Mouse (Mus musculus) kidney, embryonic 16.5 days (tissue): ENCODE data around the gene Krr1. TPM values are rescaled to one million over a fixed set of nuclear protein-coding genes. Genes with fewer than 3 reads are reported as not detected.

Source experiments
- polyA plus RNA-seq: library from polyadenylated mRNA; unstranded; fragments of >200 nt; fragmentation: Nextera tagmentation; extraction: Ambion mirVana; gene quantifications from 2 replicates; pipeline ENCODE4 v1.2.1, GENCODE M21; 2015

Gene Krr1
- polyA plus RNA-seq, 1 experiment from 2014 or later = 49.2 TPM

Other genes starting within 250 kb of the Krr1 start
- 1.4 and 2.7 TPM in 2 replicates for gene Glipr1, start 30.0 kb downstream of the Krr1 start, polyA plus RNA-seq
- gene Glipr1l1, start 87.5 kb downstream of the Krr1 start, polyA plus RNA-seq = not detected in 2 replicates
- not detected in 2 replicates for gene Glipr1l2, start 110.7 kb downstream of the Krr1 start, polyA plus RNA-seq
- gene Glipr1l3, start 187.7 kb downstream of the Krr1 start, polyA plus RNA-seq = not detected in 2 replicates
- gene Caps2, start 191.0 kb downstream of the Krr1 start, polyA plus RNA-seq = 0.40 and 0.58 TPM in 2 replicates